Mouse (Mus musculus) ES-Bruce4 (cell line): Measurements from ENCODE around the gene Kcnip1.

Experiments used
- CTCF ChIP-seq: IDR thresholded peaks from one replicate; pipeline ENCODE4 v1.8.1; 2011; ENCODE audit warnings: low read depth, low read length
- EP300 ChIP-seq: IDR thresholded peaks from 2 replicates; pipeline ENCODE4 v1.6.1; 2011; ENCODE audit warnings: low read depth, low read length; ENCODE audit not compliant: insufficient read depth
- POLR2A ChIP-seq: IDR thresholded peaks from one replicate; pipeline ENCODE4 v1.8.1; 2011; ENCODE audit warnings: low read length; ENCODE audit not compliant: insufficient read depth

- TF ChIP-seq CTCF (no peak), POLR2A (no peak), EP300 (no peak)
Measured at GRCm38 (mm10) chr11:33701958-33702459, 290.9 kb downstream of the Kcnip1 start.
